Mouse (Mus musculus): ENCODE data around the gene Olfr1391. TPM values are rescaled to one million over a fixed set of nuclear protein-coding genes. Genes with fewer than 3 reads are reported as not detected.

Olfr1391 gene
- polyA plus RNA-seq, 1 experiment from 2014 or later = not detected

Other genes with a start within 250 kb of the Olfr1391 start
- 34.8 to 249 TPM (median 64.0 TPM) in 3 replicates for gene Ifi47, start 246.2 kb upstream of the Olfr1391 start, polyA plus RNA-seq (2018)
- gene Olfr1396, start 207.9 kb upstream of the Olfr1391 start, polyA plus RNA-seq (2018) = not detected in 3 replicates
- not detected in 3 replicates for gene Olfr1395, start 180.5 kb upstream of the Olfr1391 start, polyA plus RNA-seq (2018)
- not detected in 3 replicates for gene Olfr1394, start 168.4 kb upstream of the Olfr1391 start, polyA plus RNA-seq (2018)
- gene Btnl9, start 135.6 kb upstream of the Olfr1391 start, polyA plus RNA-seq (2018) = 0.06 TPM in 1 of 3 replicates, not detected in the others
- 20.8 to 33.5 TPM (median 22.4 TPM) in 3 replicates for gene Zfp62, start 119.5 kb upstream of the Olfr1391 start, polyA plus RNA-seq (2018)
- gene Mgat1, start 78.6 kb upstream of the Olfr1391 start, polyA plus RNA-seq (2018) = 43.2 to 95.3 TPM (median 69.7 TPM) in 3 replicates
- not detected in 3 replicates for gene Olfr1393, start 44.4 kb upstream of the Olfr1391 start, polyA plus RNA-seq (2018)
- 0.16 TPM in 1 of 3 replicates, not detected in the others for gene Olfr1392, start 37.5 kb upstream of the Olfr1391 start, polyA plus RNA-seq (2018)
- not detected in 3 replicates for gene Olfr10, start 18.0 kb upstream of the Olfr1391 start, polyA plus RNA-seq (2018)
- gene Olfr1390, start 12.4 kb downstream of the Olfr1391 start, polyA plus RNA-seq (2018) = not detected in 3 replicates
- not detected in 3 replicates for gene Olfr1389, start 100.3 kb downstream of the Olfr1391 start, polyA plus RNA-seq (2018)
- gene Olfr1388, start 113.9 kb downstream of the Olfr1391 start, polyA plus RNA-seq (2018) = not detected in 3 replicates
- gene Olfr1387, start 132.6 kb downstream of the Olfr1391 start, polyA plus RNA-seq (2018) = not detected in 3 replicates
- gene Olfr1386, start 142.3 kb downstream of the Olfr1391 start, polyA plus RNA-seq (2018) = not detected in 3 replicates
- not detected in 3 replicates for gene Olfr1385, start 166.3 kb downstream of the Olfr1391 start, polyA plus RNA-seq (2018)
- not detected in 3 replicates for gene Olfr1384, start 184.0 kb downstream of the Olfr1391 start, polyA plus RNA-seq (2018)
- not detected in 3 replicates for gene Olfr1383, start 196.9 kb downstream of the Olfr1391 start, polyA plus RNA-seq (2018)
- gene Olfr1382, start 205.5 kb downstream of the Olfr1391 start, polyA plus RNA-seq (2018) = not detected in 3 replicates
- gene Olfr1381, start 220.7 kb downstream of the Olfr1391 start, polyA plus RNA-seq (2018) = not detected in 3 replicates
- not detected in 3 replicates for gene Olfr1380, start 234.1 kb downstream of the Olfr1391 start, polyA plus RNA-seq (2018)